Mouse (Mus musculus) heart, embryonic 11.5 days (tissue): ENCODE data around the gene Fyb. TPM values are rescaled to one million over a fixed set of nuclear protein-coding genes. Genes with fewer than 3 reads are reported as not detected.

Source experiments
- ATAC-seq: fragments of 200-750 bp; cut with Nextera tagmentation; replicated peaks from 2 replicates; pipeline ENCODE4 v1.8.0; 2017; ENCODE audit warnings: moderate library complexity; ENCODE audit not compliant: insufficient number of reproducible peaks, low FRiP score, low TSS enrichment
- H3K27ac ChIP-seq: fragments of 300-500 bp; sonication (generic); 2 replicates; pipeline ENCODE4 v1.5.1; 2014; ENCODE audit warnings: mild to moderate bottlenecking, low read depth, low read length
- H3K27me3 ChIP-seq: fragments of 300-500 bp; sonication (generic); 2 replicates; pipeline ENCODE4 v1.6.1; 2014; ENCODE audit warnings: mild to moderate bottlenecking, low read length, mixed read lengths; ENCODE audit not compliant: control insufficient read depth, insufficient read depth
- H3K36me3 ChIP-seq: fragments of 300-500 bp; sonication (generic); 2 replicates; pipeline ENCODE4 v1.6.1; 2014; ENCODE audit warnings: mild to moderate bottlenecking, low read length, moderate library complexity, mixed read lengths; ENCODE audit not compliant: control insufficient read depth, insufficient read depth
- H3K4me1 ChIP-seq: fragments of 300-500 bp; sonication (generic); 2 replicates; pipeline ENCODE4 v1.6.1; 2014; ENCODE audit warnings: low read length; ENCODE audit not compliant: control insufficient read depth, insufficient read depth
- H3K4me2 ChIP-seq: fragments of 300-500 bp; sonication (generic); 2 replicates; pipeline ENCODE4 v1.6.1; 2014; ENCODE audit warnings: mild to moderate bottlenecking, moderate library complexity
- H3K4me3 ChIP-seq: fragments of 300-500 bp; sonication (generic); 2 replicates; pipeline ENCODE4 v1.5.1; 2014; ENCODE audit warnings: low read depth, low read length
- H3K9ac ChIP-seq: fragments of 300-500 bp; sonication (generic); 2 replicates; pipeline ENCODE4 v1.6.1; 2014; ENCODE audit warnings: mild to moderate bottlenecking, low read depth, low read length, moderate library complexity
- H3K9me3 ChIP-seq: fragments of 300-500 bp; sonication (generic); replicated peaks from 2 replicates; pipeline ENCODE4 v1.6.1; 2016; ENCODE audit warnings: low read length; ENCODE audit not compliant: control insufficient read depth
- WGBS: fragments of 180-500 bp; shearing (Covaris S2); extraction: QIAGEN DNeasy Blood & Tissue Kit; methylation state at CpG from one replicate; pipeline ENCODE4 v1.1.7; 2014; ENCODE audit not compliant: insufficient replicate concordance; 5-methylcytosine and 5-hydroxymethylcytosine counted together
- polyA plus RNA-seq: library from polyadenylated mRNA; unstranded; fragments of >200 nt; fragmentation: Nextera tagmentation; extraction: Ambion mirVana; gene quantifications from 2 replicates; pipeline ENCODE4 v1.2.1, GENCODE M21; 2014

Gene Fyb
- polyA plus RNA-seq, 1 experiment from 2014 or later = 4.6 TPM

GRCm38 (mm10) chr15:6556272-6556671 is 33.6 kb downstream of the Fyb start:
- Histone ChIP-seq H3K4me3 (no peak overlapping the region), H3K27ac (no peak overlapping the region), H3K9ac (no peak overlapping the region), H3K36me3 (no peaks in the 10 kb centered on the region), H3K9me3 (no peaks in the 10 kb centered on the region), H3K27me3 (no peaks in the 10 kb centered on the region), H3K4me1 (no peaks in the 10 kb centered on the region), H3K4me2 (no peak overlapping the region)
- ATAC-seq = no peak
- 78% methylated on average over 4 of the region's 4 CpGs for WGBS

- no peak for ATAC-seq
- Histone ChIP-seq H3K27ac (no peak overlapping the region), H3K9ac (no peak overlapping the region), H3K4me3 (no peak overlapping the region), H3K9me3 (no peaks in the 10 kb centered on the region), H3K27me3 (no peaks in the 10 kb centered on the region), H3K4me1 (no peaks in the 10 kb centered on the region), H3K4me2 (no peak overlapping the region), H3K36me3 (no peaks in the 10 kb centered on the region)
- WGBS = 85% methylated on average over 6 of the region's 6 CpGs
These were observed 34.3 kb downstream of the Fyb start for GRCm38 (mm10) chr15:6556911-6557310.

- Histone ChIP-seq H3K27ac (no peak overlapping the region), H3K27me3 (no peaks in the 10 kb centered on the region), H3K4me2 (no peak overlapping the region), H3K4me1 (no peaks in the 10 kb centered on the region), H3K36me3 (no peaks in the 10 kb centered on the region), H3K9ac (no peak overlapping the region), H3K4me3 (no peak overlapping the region), H3K9me3 (no peaks in the 10 kb centered on the region)
- ATAC-seq = no peak
- WGBS = 69% methylated on average over 4 of the region's 4 CpGs
These were observed 34.9 kb downstream of the Fyb start for GRCm38 (mm10) chr15:6557552-6557951.

GRCm38 (mm10) chr15:6559188-6559587 is 36.5 kb downstream of the Fyb start:
- no peak for ATAC-seq
- Histone ChIP-seq H3K9me3 (no peaks in the 10 kb centered on the region), H3K4me1 (no peaks in the 10 kb centered on the region), H3K9ac (no peak overlapping the region), H3K4me2 (no peak overlapping the region), H3K36me3 (no peaks in the 10 kb centered on the region), H3K27ac (no peak overlapping the region), H3K27me3 (no peaks in the 10 kb centered on the region), H3K4me3 (no peak overlapping the region)
- WGBS = 59% methylated on average over 9 of the region's 9 CpGs

- 85% methylated on average over 10 of the region's 10 CpGs for WGBS
- Histone ChIP-seq H3K4me3 (no peak overlapping the region), H3K27ac (no peak overlapping the region), H3K9ac (no peak overlapping the region), H3K36me3 (no peaks in the 10 kb centered on the region), H3K9me3 (no peaks in the 10 kb centered on the region), H3K27me3 (no peaks in the 10 kb centered on the region), H3K4me1 (no peaks in the 10 kb centered on the region), H3K4me2 (no peak overlapping the region)
- no peak for ATAC-seq
These were observed 38.0 kb downstream of the Fyb start for GRCm38 (mm10) chr15:6560696-6561095.

- no peaks in the 10 kb centered on the region for H3K36me3 ChIP-seq
- no peaks in the 10 kb centered on the region for H3K27me3 ChIP-seq
- no peaks in the 10 kb centered on the region for H3K9me3 ChIP-seq
- H3K4me2 ChIP-seq = no peak overlapping the region
- no peak overlapping the region for H3K27ac ChIP-seq
- WGBS = 83% methylated on average over 4 of the region's 4 CpGs
- no peak overlapping the region for H3K9ac ChIP-seq
- no peak for ATAC-seq
- no peak overlapping the region for H3K4me3 ChIP-seq
- H3K4me1 ChIP-seq = no peaks in the 10 kb centered on the region
These were observed 39.5 kb downstream of the Fyb start for GRCm38 (mm10) chr15:6562161-6562560.

GRCm38 (mm10) chr15:6562629-6563028 is 40.0 kb downstream of the Fyb start:
- H3K27ac ChIP-seq = no peak overlapping the region
- no peaks in the 10 kb centered on the region for H3K4me1 ChIP-seq
- no peak overlapping the region for H3K9ac ChIP-seq
- no peak overlapping the region for H3K4me2 ChIP-seq
- no peak overlapping the region for H3K4me3 ChIP-seq
- H3K27me3 ChIP-seq = no peaks in the 10 kb centered on the region
- ATAC-seq = no peak
- 80% methylated on average over 2 of the region's 2 CpGs for WGBS
- H3K9me3 ChIP-seq = no peaks in the 10 kb centered on the region
- no peaks in the 10 kb centered on the region for H3K36me3 ChIP-seq

GRCm38 (mm10) chr15:6564977-6565421 is 42.3 kb downstream of the Fyb start:
- WGBS = 3% methylated on average over 11 of the region's 11 CpGs
- peak overlapping the region; percentile 34; the same call in 1 of the 2 replicates for H3K4me3 ChIP-seq
- ATAC-seq = peak; percentile 75; the same call in 1 of the 2 replicates
- H3K4me2 ChIP-seq = peak overlapping the region; percentile 59
- no peaks in the 10 kb centered on the region for H3K36me3 ChIP-seq
- H3K27me3 ChIP-seq = no peaks in the 10 kb centered on the region
- H3K9me3 ChIP-seq = no peaks in the 10 kb centered on the region
- peak overlapping the region; percentile 89 for H3K27ac ChIP-seq
- H3K4me1 ChIP-seq = no peaks in the 10 kb centered on the region
- 0 out of 2 replicates have a peak overlapping the region, but pooled peaks have one; percentile 39 for H3K9ac ChIP-seq

GRCm38 (mm10) chr15:6565873-6566272 is 43.2 kb downstream of the Fyb start:
- H3K36me3 ChIP-seq = no peaks in the 10 kb centered on the region
- ATAC-seq = no peak

More at GRCm38 (mm10) chr15:6565873-6566272, 43.2 kb downstream of the Fyb start:
- Histone ChIP-seq H3K9ac (no peak overlapping the region), H3K27me3 (no peaks in the 10 kb centered on the region), H3K4me3 (no peak overlapping the region), H3K4me2 (no peak overlapping the region), H3K4me1 (no peaks in the 10 kb centered on the region), H3K27ac (no peak overlapping the region), H3K9me3 (no peaks in the 10 kb centered on the region)
- WGBS = 93% methylated on average over 4 of the region's 4 CpGs
